Mouse (Mus musculus) forebrain, embryonic 14.5 days (tissue): ENCODE measurements around the gene Tstd2. TPM values are rescaled to one million over a fixed set of nuclear protein-coding genes. Genes with fewer than 3 reads are reported as not detected.

ENCODE experiments used
- ATAC-seq: fragments of 200-750 bp; cut with Nextera tagmentation; 2 replicates; pipeline ENCODE4 v1.8.0; 2017; ENCODE audit warnings: mild to moderate bottlenecking, moderate library complexity
- DNase-seq: peaks from one replicate; pipeline ENCODE4 v3.0.0-alpha.2; 2015; ENCODE audit warnings: low spot score
- H3K27ac ChIP-seq: fragments of 300-500 bp; sonication (generic); 2 replicates; pipeline ENCODE4 v1.5.1; 2014; ENCODE audit warnings: low read depth, mild to moderate bottlenecking, control low read depth, low read length, moderate library complexity
- H3K27me3 ChIP-seq: fragments of 300-500 bp; sonication (generic); replicated peaks from 2 replicates; pipeline ENCODE4 v1.6.1; 2014; ENCODE audit warnings: low read length, control low read depth, mixed read lengths; ENCODE audit not compliant: control insufficient read depth, insufficient read depth
- H3K36me3 ChIP-seq: fragments of 300-500 bp; sonication (generic); 2 replicates; pipeline ENCODE4 v1.6.1; 2014; ENCODE audit warnings: low read length, control low read depth; ENCODE audit not compliant: control insufficient read depth, insufficient read depth
- H3K4me1 ChIP-seq: fragments of 300-500 bp; sonication (generic); 2 replicates; pipeline ENCODE4 v1.6.1; 2014; ENCODE audit warnings: antibody characterized with exemption, low read length, control low read depth; ENCODE audit not compliant: control insufficient read depth, insufficient read depth
- H3K4me2 ChIP-seq: fragments of 300-500 bp; sonication (generic); 2 replicates; pipeline ENCODE4 v1.6.1; 2014; ENCODE audit warnings: mild to moderate bottlenecking, control low read depth, low read length
- H3K4me3 ChIP-seq: fragments of 300-500 bp; sonication (generic); 2 replicates; pipeline ENCODE4 v1.5.1; 2014; ENCODE audit warnings: low read depth, low read length, control low read depth
- H3K9ac ChIP-seq: fragments of 300-500 bp; sonication (generic); 2 replicates; pipeline ENCODE4 v1.6.1; 2014; ENCODE audit warnings: mild to moderate bottlenecking, low read length, control low read depth, moderate library complexity
- H3K9me3 ChIP-seq: fragments of 300-500 bp; sonication (generic); replicated peaks from 2 replicates; pipeline ENCODE4 v1.6.1; 2016; ENCODE audit warnings: low read length, control low read depth, mixed read lengths; ENCODE audit not compliant: control insufficient read depth
- WGBS: fragments of 180-500 bp; shearing (Covaris S2); extraction: QIAGEN DNeasy Blood & Tissue Kit; methylation state at CpG from one replicate; pipeline ENCODE4 v1.1.7; 2014; 5-methylcytosine and 5-hydroxymethylcytosine counted together
- polyA plus RNA-seq: library from polyadenylated mRNA; unstranded; fragments of >200 nt; fragmentation: Nextera tagmentation; extraction: Ambion mirVana; gene quantifications from 2 replicates; pipeline ENCODE4 v1.2.1, GENCODE M21; 2014

Gene Tstd2
- polyA plus RNA-seq, 1 experiment from 2014 or later, result 18.3 TPM

GRCm38 (mm10) chr4:46092429-46093076, 45.9 kb downstream of the Tstd2 start:
- Histone ChIP-seq H3K27ac (no peak overlapping the region), H3K4me3 (no peak overlapping the region), H3K27me3 (no peaks in the 10 kb centered on the region), H3K36me3 (no peaks in the 10 kb centered on the region), H3K4me2 (no peak overlapping the region), H3K9me3 (no peaks in the 10 kb centered on the region), H3K9ac (no peak overlapping the region), H3K4me1 (no peaks in the 10 kb centered on the region; the same call in 1 of the 2 replicates)
- DNase-seq, result no peak
- ATAC-seq, result no peak
- WGBS, result 87% methylated on average over 5 of the region's 5 CpGs

DNA sequence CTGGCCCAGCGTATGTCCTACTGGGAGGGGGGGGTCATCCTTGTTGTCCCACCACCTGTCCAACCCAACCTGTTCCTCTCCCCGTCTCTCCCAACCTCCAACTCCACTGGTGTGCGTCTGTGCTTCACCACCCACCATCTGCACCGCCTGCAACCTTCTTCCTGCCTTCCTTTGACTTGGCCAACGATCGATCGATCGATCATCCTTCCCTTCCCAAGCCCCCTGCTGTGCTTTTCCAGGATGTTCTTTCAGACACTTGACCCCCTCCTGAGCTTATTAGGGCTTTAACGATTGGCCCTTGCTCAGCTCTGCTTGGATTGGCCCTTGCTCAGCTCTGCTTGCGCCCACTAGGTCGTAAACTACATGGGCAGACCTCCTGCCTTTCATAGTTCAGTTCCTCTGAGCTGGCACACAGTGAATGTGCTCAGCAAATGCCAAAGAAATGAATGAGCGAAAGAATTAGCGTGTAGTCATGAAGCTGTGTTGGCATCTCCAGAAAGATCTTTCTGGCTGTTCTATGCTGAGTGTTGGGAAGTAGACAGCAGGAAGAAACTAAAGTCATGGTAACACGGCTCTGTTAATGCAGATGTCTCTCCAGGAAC, 48.9 kb downstream of the Tstd2 start:
- Histone ChIP-seq H3K27ac (no peak overlapping the region), H3K4me3 (no peak overlapping the region), H3K27me3 (no peaks in the 10 kb centered on the region), H3K9ac (no peak overlapping the region), H3K4me1 (no peaks in the 10 kb centered on the region), H3K4me2 (no peak overlapping the region), H3K36me3 (no peaks in the 10 kb centered on the region), H3K9me3 (no peaks in the 10 kb centered on the region)
- DNase-seq (no peak), ATAC-seq (no peak)
- WGBS, result 75% methylated on average over 14 of the region's 14 CpGs

GRCm38 (mm10) chr4:46087852-46088251, 50.6 kb downstream of the Tstd2 start:
- no peaks in the 10 kb centered on the region for H3K9me3 ChIP-seq
- H3K36me3 ChIP-seq, result no peaks in the 10 kb centered on the region
- 66% methylated on average over 5 of the region's 5 CpGs for WGBS
- no peaks in the 10 kb centered on the region for H3K4me1 ChIP-seq
- H3K27ac ChIP-seq, result no peak overlapping the region
- no peak overlapping the region for H3K4me2 ChIP-seq
- no peak overlapping the region for H3K4me3 ChIP-seq
- no peaks in the 10 kb centered on the region for H3K27me3 ChIP-seq
- H3K9ac ChIP-seq, result no peak overlapping the region
- DNase-seq, result no peak
- ATAC-seq, result no peak

- WGBS, result 83% methylated on average over 7 of the region's 7 CpGs
- no peak for DNase-seq
- H3K4me2 ChIP-seq, result no peak overlapping the region
Observed at GRCm38 (mm10) chr4:46087427-46087771, 51.1 kb downstream of the Tstd2 start.

DNA sequence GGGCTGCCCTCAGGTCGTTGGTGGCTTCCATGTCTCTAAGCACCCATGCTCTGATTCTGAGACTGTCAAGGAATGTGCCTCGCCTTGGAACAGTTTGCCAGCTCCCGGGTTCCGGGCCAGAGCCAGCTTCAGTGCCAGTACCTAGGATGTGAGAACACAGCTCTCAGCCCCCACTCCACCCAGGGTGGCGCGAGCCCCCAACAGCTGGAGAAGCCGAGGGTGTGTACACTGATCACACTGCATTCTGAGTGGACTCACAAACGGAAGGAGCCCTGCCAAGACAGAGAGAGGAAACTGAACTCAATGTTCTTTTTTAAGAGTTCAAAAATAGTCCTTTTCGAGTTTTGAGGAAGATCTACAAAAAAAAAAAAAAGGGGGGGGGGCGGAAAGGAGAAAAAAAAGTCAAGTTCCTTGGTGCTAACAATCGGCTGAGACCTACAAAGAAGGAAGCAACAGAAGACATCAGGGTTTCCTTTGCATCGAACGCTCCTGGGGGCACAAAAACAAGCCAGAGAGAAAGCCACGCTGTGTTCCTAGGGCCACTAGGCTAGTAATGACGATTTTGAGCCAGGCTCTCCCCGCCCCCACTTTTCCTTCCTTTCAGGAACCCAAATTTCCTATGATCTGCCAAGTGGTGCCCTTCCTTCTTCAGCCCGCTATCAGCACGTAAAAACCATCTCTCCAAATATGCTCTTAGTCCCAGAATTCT, 51.6 kb downstream of the Tstd2 start:
- H3K27ac ChIP-seq, result no peak overlapping the region
- 84% methylated on average over 18 of the region's 18 CpGs for WGBS
- H3K4me1 ChIP-seq, result no peaks in the 10 kb centered on the region
- no peak overlapping the region for H3K4me3 ChIP-seq
- ATAC-seq (no peak), DNase-seq (no peak)
- no peak overlapping the region for H3K4me2 ChIP-seq
- H3K36me3 ChIP-seq, result no peaks in the 10 kb centered on the region
- no peaks in the 10 kb centered on the region for H3K27me3 ChIP-seq
- H3K9ac ChIP-seq, result no peak overlapping the region
- H3K9me3 ChIP-seq, result no peaks in the 10 kb centered on the region

More at GRCm38 (mm10) chr4:46087427-46087771, 51.1 kb downstream of the Tstd2 start:
- no peak for ATAC-seq
- Histone ChIP-seq H3K4me1 (no peaks in the 10 kb centered on the region), H3K27ac (no peak overlapping the region), H3K9ac (no peak overlapping the region), H3K4me3 (no peak overlapping the region), H3K36me3 (no peaks in the 10 kb centered on the region), H3K27me3 (no peaks in the 10 kb centered on the region), H3K9me3 (no peaks in the 10 kb centered on the region)

- Histone ChIP-seq H3K4me1 (no peaks in the 10 kb centered on the region), H3K27ac (no peak overlapping the region), H3K4me2 (no peak overlapping the region), H3K4me3 (no peak overlapping the region), H3K36me3 (no peaks in the 10 kb centered on the region), H3K9ac (no peak overlapping the region), H3K27me3 (no peaks in the 10 kb centered on the region), H3K9me3 (no peaks in the 10 kb centered on the region)
- DNase-seq (no peak), ATAC-seq (no peak)
- WGBS, result 66% methylated on average over 9 of the region's 9 CpGs
Observed at GRCm38 (mm10) chr4:46085223-46085811, 53.2 kb downstream of the Tstd2 start.

- ATAC-seq (no peak), DNase-seq (no peak)
- H3K36me3 ChIP-seq, result no peaks in the 10 kb centered on the region
- no peaks in the 10 kb centered on the region for H3K27me3 ChIP-seq
- H3K9me3 ChIP-seq, result no peaks in the 10 kb centered on the region
- WGBS, result 69% methylated on average over 9 of the region's 9 CpGs
- H3K4me1 ChIP-seq, result no peaks in the 10 kb centered on the region
- no peak overlapping the region for H3K27ac ChIP-seq
- H3K4me2 ChIP-seq, result no peak overlapping the region
- H3K4me3 ChIP-seq, result no peak overlapping the region
- no peak overlapping the region for H3K9ac ChIP-seq
Observed at GRCm38 (mm10) chr4:46084416-46085172, 53.9 kb downstream of the Tstd2 start.

DNA sequence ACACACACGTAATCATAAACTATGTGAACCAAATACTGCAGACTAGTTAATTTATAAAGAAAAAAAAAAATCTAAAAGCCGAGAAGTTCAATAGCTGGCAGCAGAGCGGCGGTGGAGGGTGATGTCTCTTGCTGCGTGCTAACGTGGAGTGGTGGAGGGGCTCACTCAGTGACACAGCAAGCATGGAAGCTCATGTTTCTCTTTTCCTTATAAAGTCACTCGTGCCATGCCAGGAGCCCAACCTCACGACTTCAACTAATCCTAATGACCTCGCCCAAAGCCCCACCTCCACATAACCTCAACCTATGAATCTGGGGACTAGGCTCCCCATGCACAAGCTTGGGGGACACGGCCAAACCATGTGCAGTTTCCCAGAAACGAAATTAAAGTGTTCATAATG, 55.9 kb downstream of the Tstd2 start:
- ATAC-seq (no peak), DNase-seq (no peak)
- Histone ChIP-seq H3K27ac (no peak overlapping the region), H3K4me3 (no peak overlapping the region), H3K9me3 (no peaks in the 10 kb centered on the region), H3K4me2 (no peak overlapping the region), H3K27me3 (no peaks in the 10 kb centered on the region), H3K36me3 (no peaks in the 10 kb centered on the region), H3K9ac (no peak overlapping the region), H3K4me1 (no peaks in the 10 kb centered on the region)
- WGBS, result 78% methylated on average over 11 of the region's 11 CpGs
